Mouse (Mus musculus): Measurements from ENCODE around the gene Tnmd.

Gene Tnmd

DNA sequence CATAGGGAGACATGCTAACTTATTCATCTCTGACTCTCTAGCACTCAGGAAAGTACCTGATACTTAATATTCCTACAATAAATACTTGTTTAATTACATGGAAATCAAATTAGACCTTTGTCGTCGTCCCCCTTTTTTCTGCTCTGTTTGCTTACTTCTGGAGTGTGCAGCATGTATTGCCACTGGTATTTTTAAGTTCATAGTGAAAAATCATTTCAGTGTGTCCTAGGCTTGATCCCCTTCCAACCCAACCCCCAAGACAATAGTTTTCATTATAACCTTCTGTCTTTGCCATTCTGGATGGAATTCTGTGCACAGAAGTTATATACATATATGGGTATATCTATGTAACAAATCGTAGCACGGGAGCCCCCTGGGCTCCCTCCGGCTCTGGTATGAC is at the start of gene Tnmd:
TSS of gene Tnmd (plus strand) at position 301 of the 400 bp plus-strand sequence.
- ATAC-seq (ENCODE audit: low TSS enrichment), result no peak

DNA sequence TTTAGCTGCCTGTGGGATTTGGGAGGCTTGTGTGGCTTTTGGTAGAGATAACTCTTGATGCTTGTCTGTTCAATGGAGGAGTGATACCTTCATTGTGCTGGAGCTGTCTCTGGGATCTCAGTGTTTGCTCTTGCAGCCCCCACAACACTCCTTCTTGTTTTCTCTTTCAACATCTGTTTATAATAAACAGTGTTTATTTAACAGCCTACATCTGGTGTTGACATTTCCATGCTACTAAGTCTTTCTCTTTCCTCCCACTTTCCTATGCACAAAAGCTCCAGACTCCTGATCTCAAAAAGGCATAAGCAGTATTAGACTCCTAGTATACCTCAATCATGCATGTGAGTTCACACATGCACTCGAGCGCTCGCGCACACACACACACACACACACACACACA is 2.9 kb downstream of the Tnmd start:
- ATAC-seq (ENCODE audit: low TSS enrichment), result no peak

DNA sequence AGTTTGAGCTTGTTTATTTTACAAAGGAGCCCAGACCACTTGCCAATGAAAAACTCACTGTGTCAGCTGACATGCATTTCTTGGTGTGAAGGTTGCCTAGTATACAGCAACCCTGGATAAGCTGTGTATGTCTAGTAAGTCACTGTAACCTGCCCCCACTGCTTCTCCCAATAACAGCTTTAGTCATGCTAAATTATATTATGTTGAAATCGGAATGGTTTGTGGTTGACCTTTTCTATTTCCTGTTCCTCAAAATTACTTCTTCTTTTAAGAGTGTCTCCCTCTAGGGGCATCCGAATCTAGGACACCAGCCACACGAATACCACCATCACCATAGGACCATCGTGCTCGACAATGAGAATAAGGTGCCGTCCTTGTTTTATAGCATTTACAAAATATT is 19.0 kb downstream of the Tnmd start:
- no peak for ATAC-seq (ENCODE audit: low TSS enrichment)

DNA sequence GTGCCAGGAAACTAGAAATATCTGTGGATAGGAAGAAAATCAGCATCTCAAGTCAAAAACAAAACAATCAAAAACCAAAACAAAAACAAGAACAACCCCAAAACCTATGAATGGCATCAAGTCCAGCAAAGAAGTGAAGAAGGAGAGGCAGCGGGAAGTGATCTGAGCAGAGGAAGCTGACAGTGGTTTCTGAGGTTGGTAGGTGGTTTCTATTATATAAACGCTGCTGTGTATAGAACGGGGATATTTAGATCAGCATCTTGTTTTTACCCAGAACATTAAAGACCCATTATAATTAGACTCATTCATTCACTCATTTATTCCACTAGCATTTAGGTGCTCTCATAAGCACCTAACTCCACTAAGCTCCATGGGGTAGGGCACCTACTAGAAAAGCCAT is 36.5 kb downstream of the Tnmd start:
- no peak for ATAC-seq (ENCODE audit: low TSS enrichment)

DNA sequence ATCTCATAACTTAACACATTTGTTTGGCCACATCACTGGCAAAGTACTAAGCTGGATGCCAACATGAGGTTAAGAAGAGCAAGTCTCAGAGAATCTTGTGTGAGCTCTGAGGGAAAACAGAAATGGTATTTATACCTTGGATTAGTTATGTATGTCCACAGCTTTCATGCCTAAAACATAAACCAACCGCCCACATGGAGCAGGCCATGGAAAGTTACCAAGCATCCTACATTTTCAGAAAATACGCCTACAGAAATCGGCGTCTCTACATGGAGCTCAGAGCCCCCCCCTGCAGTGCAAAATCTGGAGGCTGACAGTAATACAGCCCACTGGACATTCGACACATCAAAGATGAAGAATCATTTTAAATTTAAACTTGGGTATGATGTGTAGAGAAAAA is 37.3 kb downstream of the Tnmd start:
- ATAC-seq (ENCODE audit: low TSS enrichment), result peak; percentile 74

DNA sequence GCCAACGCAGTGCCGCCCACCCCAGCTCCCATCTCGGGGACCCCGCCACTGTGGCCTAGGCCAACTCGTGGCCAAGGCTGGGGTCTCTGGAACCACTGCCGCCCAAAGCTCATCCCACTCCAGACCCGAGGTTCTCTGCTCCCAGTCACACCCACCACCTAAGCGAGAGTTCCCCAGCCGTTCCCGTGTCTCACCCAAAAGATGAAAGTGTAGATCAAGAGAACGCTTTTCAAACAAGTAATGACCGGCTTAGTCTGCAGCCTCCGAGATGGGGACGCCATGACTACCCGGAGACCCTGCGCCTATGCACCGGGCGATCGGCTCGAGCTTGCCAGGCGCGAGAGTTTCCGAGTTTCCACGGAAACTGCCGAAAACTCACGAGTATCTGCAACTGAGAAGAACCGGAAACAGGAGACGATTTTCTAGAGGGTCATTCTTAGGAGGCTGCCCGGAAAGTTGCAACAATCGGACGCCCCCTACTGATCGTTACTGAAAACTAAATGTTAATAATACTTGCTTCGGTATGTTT is 47.3 kb downstream of the Tnmd start, which contains the start of gene Tspan6:
TSS of gene Tspan6 (minus strand) at position 416 of the 529 bp plus-strand sequence.
- peak; percentile 99 for ATAC-seq (ENCODE audit: low TSS enrichment)

DNA sequence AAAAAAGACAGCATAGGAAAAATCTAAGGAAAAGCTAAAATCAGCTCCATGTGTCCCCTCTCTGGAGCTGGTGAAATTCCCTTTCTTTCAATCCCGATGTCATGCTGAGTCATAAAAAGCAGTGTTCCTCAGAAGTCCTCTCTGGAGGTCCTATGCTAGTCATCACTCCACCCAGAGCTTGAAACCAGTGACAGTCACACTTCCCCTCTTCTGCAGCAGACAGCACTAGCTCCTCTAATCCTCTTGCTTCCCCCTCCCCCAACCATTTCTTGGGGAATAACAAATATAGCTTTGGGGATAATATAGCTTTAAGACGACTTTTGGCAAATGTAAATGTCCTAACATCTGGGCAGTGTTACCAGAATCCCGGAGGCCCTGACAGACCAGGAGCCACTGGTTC is 57.5 kb downstream of the Tnmd start, which contains the start of gene Srpx2:
TSS of gene Srpx2 (plus strand) at position 166 of the 400 bp plus-strand sequence.
- no peak; the same call in 1 of the 2 replicates for ATAC-seq (ENCODE audit: low TSS enrichment)

DNA sequence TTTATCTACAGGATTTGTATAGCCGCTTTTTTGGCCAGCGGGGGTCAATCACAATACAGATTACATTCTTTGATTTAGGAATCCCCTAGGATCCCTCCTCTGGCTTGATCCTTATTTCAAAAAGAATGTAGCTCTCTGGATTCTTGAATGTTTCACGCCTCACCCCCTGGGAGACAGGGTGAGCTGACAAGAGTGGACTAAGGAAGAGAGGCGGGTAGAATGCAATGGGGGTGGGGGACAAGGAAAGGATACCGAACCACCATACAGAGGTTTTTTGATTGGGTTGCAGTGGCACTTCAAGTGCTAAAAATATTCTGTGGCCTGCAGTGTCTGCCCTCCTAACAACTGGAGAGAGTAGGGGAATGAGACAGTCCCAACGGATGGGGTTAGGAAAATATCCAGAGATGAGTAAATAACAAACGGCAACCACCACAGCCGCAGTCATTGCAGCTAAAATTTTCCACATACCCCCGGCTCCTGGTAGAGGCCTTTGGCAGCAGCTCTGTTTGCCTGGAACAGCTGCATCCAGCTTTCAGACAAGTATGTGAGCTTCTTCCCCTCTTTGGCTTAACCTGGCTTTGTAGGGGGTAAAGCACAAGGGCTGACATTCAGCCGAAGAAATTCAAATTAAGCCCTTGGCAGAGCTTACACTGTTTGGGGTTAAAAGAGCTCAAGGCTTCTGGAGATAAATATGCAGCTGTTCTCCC is 60.8 kb downstream of the Tnmd start:
- no peak for ATAC-seq (ENCODE audit: low TSS enrichment)

DNA sequence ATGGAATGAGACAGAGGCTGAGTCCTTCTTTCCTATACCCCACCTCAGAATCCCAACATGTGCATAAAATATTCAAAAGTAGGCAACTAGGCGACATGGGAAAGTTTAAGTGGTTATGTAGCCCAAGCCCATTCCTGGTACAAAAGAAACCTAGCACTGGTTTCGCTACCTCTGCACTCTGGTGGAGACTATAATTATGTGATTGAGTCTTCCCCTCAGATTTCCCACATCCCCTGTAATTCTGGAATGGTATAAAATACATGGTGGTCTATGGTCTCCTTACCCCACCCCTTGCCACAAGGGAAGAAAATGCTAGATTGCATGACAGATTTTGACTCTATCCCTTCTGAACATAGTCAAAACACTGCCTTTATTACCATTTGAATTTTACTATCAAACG is 62.2 kb downstream of the Tnmd start:
- no peak for ATAC-seq (ENCODE audit: low TSS enrichment)

DNA sequence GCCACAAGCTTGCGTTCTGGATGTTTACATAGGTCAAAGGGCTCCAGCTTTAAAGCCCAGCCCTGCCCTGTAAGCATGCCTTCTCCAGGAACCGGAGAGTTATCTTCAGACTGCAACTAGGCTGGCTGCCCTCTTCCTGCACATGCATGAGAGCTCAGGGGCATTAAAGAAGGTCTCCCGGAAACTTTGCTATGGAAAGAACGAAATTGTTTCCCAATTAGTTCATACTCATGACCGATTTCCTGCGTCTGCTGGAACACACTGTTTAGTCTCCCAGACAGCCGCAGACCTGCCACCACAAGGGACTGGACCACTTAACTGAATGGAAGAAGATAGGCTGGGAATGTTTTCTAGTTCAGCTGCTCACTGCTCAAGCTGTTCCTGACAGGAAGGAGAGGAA is 63.4 kb downstream of the Tnmd start:
- no peak for ATAC-seq (ENCODE audit: low TSS enrichment)
